In the genomic region with DNA sequence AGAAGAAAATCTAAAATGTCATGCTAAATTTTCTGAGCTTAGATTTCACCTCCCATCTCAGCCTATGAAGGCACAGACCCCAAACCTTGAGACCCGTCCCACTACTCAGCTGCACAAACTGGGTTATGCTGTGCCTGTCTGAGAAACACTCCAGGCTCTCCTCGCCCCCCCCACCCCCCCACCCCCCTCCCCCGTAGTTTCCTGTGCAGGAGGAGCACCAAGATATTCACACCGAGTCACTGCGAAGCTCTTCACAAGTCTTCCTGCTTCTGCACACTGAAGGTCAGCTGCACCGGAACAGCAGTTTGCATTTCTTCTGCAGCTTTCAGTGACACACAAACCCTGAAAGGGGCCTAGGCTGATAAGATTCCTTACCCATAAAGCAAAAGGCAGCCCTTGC, we compare ENCODE assay signal across 16 mouse cellular contexts.
A peak's percentile ranks its signal among the peaks of the same experiment; 100 is the strongest.
DNase-seq lines count a peak whose midpoint lies in the region; ATAC-seq lines count a peak whose summit lies in the region.
"Had no signal": no experiment of that assay in that cellular context is flagged by ENCODE, and none has a peak within 500 bp of the region (broad histone marks: within the 10 kb centered on the region; RNA-seq: fewer than 3 reads in every experiment).

No protein-coding gene starts in this region.

- no peak overlapping the region for H3K4me2 ChIP-seq in kidney, embryonic 16.5 days (replicated peaks; ENCODE audit: low read depth, low read length)
- peak overlapping the region; percentile 11; the same call in 1 of the 2 replicates for H3K4me2 ChIP-seq in intestine, embryonic 15.5 days (replicated peaks)
- no peak overlapping the region for H3K4me2 ChIP-seq in hindbrain, embryonic 13.5 days
- H3K4me2 ChIP-seq: forebrain, embryonic 12.5 days; limb, embryonic 15.5 days; midbrain, embryonic 13.5 days had no signal

- no peak overlapping the region for H3K27ac ChIP-seq in kidney, embryonic 16.5 days (ENCODE audit: low read length)
- H3K27ac ChIP-seq in intestine, embryonic 15.5 days, result no peak overlapping the region
- no peak overlapping the region for H3K27ac ChIP-seq in hindbrain, embryonic 13.5 days
- H3K27ac ChIP-seq: forebrain, embryonic 12.5 days; hindbrain, postnatal 0 days; limb, embryonic 15.5 days; midbrain, embryonic 13.5 days had no signal

- no peaks in the 10 kb centered on the region for H3K9me3 ChIP-seq in kidney, embryonic 16.5 days (ENCODE audit: low read length)
- no peaks in the 10 kb centered on the region for H3K9me3 ChIP-seq in intestine, embryonic 15.5 days
- no peaks in the 10 kb centered on the region for H3K9me3 ChIP-seq in hindbrain, embryonic 13.5 days
- H3K9me3 ChIP-seq: forebrain, embryonic 12.5 days; limb, embryonic 15.5 days; midbrain, embryonic 13.5 days had no signal

- H3K36me3 ChIP-seq in kidney, embryonic 16.5 days (ENCODE audit: insufficient read depth, low read length), result no peaks in the 10 kb centered on the region
- no peaks in the 10 kb centered on the region for H3K36me3 ChIP-seq in intestine, embryonic 15.5 days
- no peaks in the 10 kb centered on the region for H3K36me3 ChIP-seq in hindbrain, embryonic 13.5 days
- H3K36me3 ChIP-seq: forebrain, embryonic 12.5 days; limb, embryonic 15.5 days; midbrain, embryonic 13.5 days had no signal

- H3K4me1 ChIP-seq in kidney, embryonic 16.5 days (ENCODE audit: insufficient read depth, low read length), result peaks cover 20% of the 10 kb centered on the region; the same call in 1 of the 2 replicates
- H3K4me1 ChIP-seq in intestine, embryonic 15.5 days (replicated peaks), result 0 out of 2 replicates have a peak, but pooled peaks cover 2% of the 10 kb centered on the region
- peaks cover 8% of the 10 kb centered on the region for H3K4me1 ChIP-seq in hindbrain, embryonic 13.5 days (replicated peaks)
- H3K4me1 ChIP-seq: forebrain, embryonic 12.5 days; midbrain, embryonic 13.5 days had no signal

- no peaks in the 10 kb centered on the region for H3K27me3 ChIP-seq in kidney, embryonic 16.5 days (ENCODE audit: insufficient read depth, low read length)
- H3K27me3 ChIP-seq in intestine, embryonic 15.5 days (replicated peaks), result no peaks in the 10 kb centered on the region
- no peaks in the 10 kb centered on the region for H3K27me3 ChIP-seq in hindbrain, embryonic 13.5 days
- H3K27me3 ChIP-seq: forebrain, embryonic 12.5 days; limb, embryonic 15.5 days; midbrain, embryonic 13.5 days had no signal

- ATAC-seq in kidney, embryonic 16.5 days (ENCODE audit: low FRiP score, low TSS enrichment), result peak; percentile 63; the same call in 1 of the 2 replicates
- no peak for ATAC-seq in intestine, embryonic 15.5 days
- no peak for ATAC-seq in erythroid progenitor cell, adult 5-6 weeks (replicated peaks; ENCODE audit: low FRiP score, poor library complexity, severe bottlenecking)
- no peak for ATAC-seq in hindbrain, embryonic 13.5 days (ENCODE audit: low FRiP score)
- ATAC-seq: hindbrain, postnatal 0 days; midbrain, embryonic 13.5 days had no signal

- 15% methylated on average over 6 of the region's 6 CpGs for WGBS in kidney, embryonic 16.5 days
- WGBS in intestine, embryonic 15.5 days, result 9% methylated on average over 6 of the region's 6 CpGs
- WGBS in hindbrain, embryonic 13.5 days, result 46% methylated on average over 6 of the region's 6 CpGs

- H3K9ac ChIP-seq in kidney, embryonic 16.5 days (replicated peaks; ENCODE audit: low read length), result no peak overlapping the region
- H3K9ac ChIP-seq in intestine, embryonic 15.5 days, result no peak overlapping the region
- H3K9ac ChIP-seq in hindbrain, embryonic 13.5 days, result no peak overlapping the region
- H3K9ac ChIP-seq: forebrain, embryonic 12.5 days; limb, embryonic 15.5 days; midbrain, embryonic 13.5 days had no signal

- H3K4me3 ChIP-seq in kidney, embryonic 16.5 days (ENCODE audit: low read length), result no peak overlapping the region
- H3K4me3 ChIP-seq in intestine, embryonic 15.5 days (replicated peaks), result no peak overlapping the region
- no peak overlapping the region for H3K4me3 ChIP-seq in hindbrain, embryonic 13.5 days
- H3K4me3 ChIP-seq: forebrain, embryonic 12.5 days; limb, embryonic 15.5 days; midbrain, embryonic 13.5 days had no signal

- DNase-seq in adrenal gland, postnatal 36 days, result peak; percentile 3 to 8
- DNase-seq in adrenal gland, adult 18-20 months (ENCODE audit: low spot score in 2 of 2), result no peak
- DNase-seq in kidney, adult 11 months, result no peak
- DNase-seq in 416B (ENCODE audit: low read depth), result peak; percentile 34
- DNase-seq: B cell, adult 2 months; cerebellum, postnatal 36 days; gastrocnemius, postnatal 10 days; layer of hippocampus, postnatal 36 days had no signal

Comparison
In these comparisons a context has a peak if more than half of its experiments do, and no peak if none do; other contexts are left out.
1. DNase-seq: peak in adrenal gland, postnatal 36 days (2 of 2) and 416B (single experiment); none in adrenal gland, adult 18-20 months (0 of 2) and kidney, adult 11 months (single experiment).